Mouse (Mus musculus) stomach, embryonic 16.5 days (tissue): Measurements from ENCODE around the gene Pde8b. TPM values are rescaled to one million over a fixed set of nuclear protein-coding genes. Genes with fewer than 3 reads are reported as not detected.
A peak's percentile ranks its signal among the peaks of the same experiment; 100 is the strongest.

Experiments used
- ATAC-seq: fragments of 200-750 bp; cut with Nextera tagmentation; 2 replicates; pipeline ENCODE4 v1.8.0; 2017; ENCODE audit warnings: moderate number of reproducible peaks, moderate TSS enrichment; ENCODE audit not compliant: insufficient read depth, low FRiP score
- H3K27ac ChIP-seq: fragments of 300-500 bp; sonication (generic); 2 replicates; pipeline ENCODE4 v1.5.1; 2014; ENCODE audit warnings: low read length
- H3K27me3 ChIP-seq: fragments of 300-500 bp; sonication (generic); 2 replicates; pipeline ENCODE4 v1.6.1; 2014; ENCODE audit warnings: low read length, control low read depth, mixed read lengths; ENCODE audit not compliant: control insufficient read depth, insufficient read depth
- H3K36me3 ChIP-seq: fragments of 300-500 bp; sonication (generic); 2 replicates; pipeline ENCODE4 v1.6.1; 2014; ENCODE audit warnings: low read length; ENCODE audit not compliant: control insufficient read depth, insufficient read depth
- H3K4me1 ChIP-seq: fragments of 300-500 bp; sonication (generic); 2 replicates; pipeline ENCODE4 v1.6.1; 2014; ENCODE audit warnings: low read length, control low read depth, mixed read lengths; ENCODE audit not compliant: control insufficient read depth, insufficient read depth
- H3K4me2 ChIP-seq: fragments of 300-500 bp; sonication (generic); 2 replicates; pipeline ENCODE4 v1.6.1; 2014; ENCODE audit warnings: low read depth, low read length, mixed read lengths
- H3K4me3 ChIP-seq: fragments of 300-500 bp; sonication (generic); replicated peaks from 2 replicates; pipeline ENCODE4 v1.5.1; 2014; ENCODE audit warnings: mild to moderate bottlenecking, low read length
- H3K9ac ChIP-seq: fragments of 300-500 bp; sonication (generic); 2 replicates; pipeline ENCODE4 v1.6.1; 2014; ENCODE audit warnings: low read length
- H3K9me3 ChIP-seq: fragments of 300-500 bp; sonication (generic); replicated peaks from 2 replicates; pipeline ENCODE4 v1.6.1; 2016; ENCODE audit warnings: low read length, control low read depth; ENCODE audit not compliant: control insufficient read depth
- WGBS: fragments of 180-500 bp; shearing (Covaris S2); extraction: QIAGEN DNeasy Blood & Tissue Kit; methylation state at CpG from one replicate; pipeline ENCODE4 v1.1.7; 2014; 5-methylcytosine and 5-hydroxymethylcytosine counted together
- polyA plus RNA-seq: library from polyadenylated mRNA; unstranded; fragments of >200 nt; fragmentation: Nextera tagmentation; extraction: Ambion mirVana; gene quantifications from 2 replicates; pipeline ENCODE4 v1.2.1, GENCODE M21; 2015

Gene Pde8b
- polyA plus RNA-seq, 1 experiment from 2014 or later: 5.8 TPM

DNA sequence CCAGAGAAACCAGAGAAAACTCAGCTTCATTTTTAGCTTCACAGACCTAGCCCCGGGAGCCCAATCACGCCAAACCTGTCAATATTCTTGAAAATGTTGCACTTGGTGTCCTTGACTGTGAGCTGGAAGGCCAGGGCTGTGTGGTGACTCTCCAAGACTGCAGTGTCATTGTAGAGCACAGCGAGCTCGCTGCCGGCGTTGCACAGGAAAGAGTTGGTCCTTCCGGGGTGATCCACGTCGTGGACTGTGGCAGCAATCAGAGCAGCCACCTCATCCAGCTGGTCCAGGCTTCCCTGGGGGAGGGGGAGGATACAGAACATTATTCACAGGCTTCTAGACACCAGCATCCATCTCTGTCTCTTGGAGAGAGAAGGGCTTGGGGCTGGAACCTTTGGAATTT, 216.0 kb downstream of the Pde8b start:
- H3K4me1 ChIP-seq: no peaks in the 10 kb centered on the region
- H3K27me3 ChIP-seq: no peaks in the 10 kb centered on the region
- H3K4me3 ChIP-seq: no peak overlapping the region
- no peak for ATAC-seq
- H3K9ac ChIP-seq: no peak overlapping the region
- no peak overlapping the region for H3K4me2 ChIP-seq
- no peaks in the 10 kb centered on the region for H3K9me3 ChIP-seq
- no peak overlapping the region for H3K27ac ChIP-seq
- no peaks in the 10 kb centered on the region for H3K36me3 ChIP-seq
- WGBS: 58% methylated on average over 9 of the region's 9 CpGs

DNA sequence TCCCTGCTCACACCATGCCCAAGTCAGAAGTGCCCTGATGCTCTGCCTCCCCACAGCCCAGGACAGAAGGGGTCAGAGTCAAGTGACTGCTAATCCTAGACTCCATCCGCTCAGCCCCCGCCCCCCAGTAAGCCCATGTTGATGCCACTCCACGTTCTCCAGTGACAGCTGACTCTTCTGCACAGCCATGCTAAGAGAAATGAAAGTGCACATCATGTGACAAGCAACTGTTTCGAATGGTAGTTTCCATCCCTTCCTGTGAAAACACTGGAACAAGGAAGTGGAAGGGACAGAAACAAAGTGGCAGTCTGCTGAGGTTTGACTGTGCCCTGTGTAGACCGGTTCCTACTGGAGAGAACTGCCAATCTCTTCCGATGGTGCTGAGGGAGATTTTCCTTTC, 217.2 kb downstream of the Pde8b start:
- 76% methylated on average over 6 of the region's 6 CpGs for WGBS
- no peaks in the 10 kb centered on the region for H3K27me3 ChIP-seq
- H3K27ac ChIP-seq: no peak overlapping the region
- no peak for ATAC-seq
- H3K4me2 ChIP-seq: no peak overlapping the region
- no peaks in the 10 kb centered on the region for H3K9me3 ChIP-seq
- H3K36me3 ChIP-seq: 0 out of 2 replicates have a peak, but pooled peaks cover 5% of the 10 kb centered on the region
- H3K4me1 ChIP-seq: no peaks in the 10 kb centered on the region
- no peak overlapping the region for H3K9ac ChIP-seq
- H3K4me3 ChIP-seq: no peak overlapping the region

DNA sequence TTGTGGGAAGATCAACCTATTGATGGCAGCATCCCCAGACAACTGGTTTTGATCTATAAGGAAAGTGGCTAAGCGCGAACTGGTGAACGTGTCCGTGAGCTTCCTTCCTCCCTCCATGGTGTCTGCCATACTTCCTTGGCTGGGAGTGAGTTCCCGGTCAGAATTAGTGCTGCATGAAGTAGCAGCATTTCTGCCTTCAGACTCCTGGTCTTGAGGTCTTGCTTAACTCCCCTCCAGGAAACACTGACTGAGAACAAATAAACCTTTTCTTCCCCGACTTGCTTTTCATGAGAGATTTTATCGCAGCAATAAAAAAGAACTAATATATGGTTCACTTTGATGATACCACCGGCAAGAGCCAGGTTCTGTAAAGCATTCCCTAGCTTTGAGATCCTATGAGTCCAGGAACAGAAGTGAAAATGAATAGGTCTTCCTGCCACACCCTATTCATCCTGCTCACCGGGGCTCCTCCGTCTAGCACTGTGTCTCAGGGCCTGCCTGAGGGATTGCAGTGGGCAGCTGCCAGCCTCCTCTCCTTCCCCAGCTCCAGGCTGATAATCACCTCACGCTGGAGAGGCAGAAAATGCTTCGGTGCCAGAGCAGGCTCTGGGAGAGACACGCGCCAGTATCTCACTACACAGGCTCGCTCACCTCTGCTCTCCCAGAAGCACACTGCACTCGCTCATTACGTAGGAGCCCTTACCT, 217.9 kb downstream of the Pde8b start:
- Histone ChIP-seq H3K4me1 (no peaks in the 10 kb centered on the region), H3K4me2 (no peak overlapping the region), H3K9ac (no peak overlapping the region), H3K9me3 (no peaks in the 10 kb centered on the region), H3K4me3 (no peak overlapping the region), H3K36me3 (0 out of 2 replicates have a peak, but pooled peaks cover 5% of the 10 kb centered on the region), H3K27me3 (no peaks in the 10 kb centered on the region), H3K27ac (no peak overlapping the region)
- ATAC-seq: no peak
- 79% methylated on average over 17 of the region's 17 CpGs for WGBS

GRCm38 (mm10) chr13:95030828-95031227, 219.3 kb downstream of the Pde8b start:
- Histone ChIP-seq H3K27ac (no peak overlapping the region), H3K4me3 (no peak overlapping the region), H3K27me3 (no peaks in the 10 kb centered on the region), H3K4me1 (no peaks in the 10 kb centered on the region), H3K9me3 (no peaks in the 10 kb centered on the region), H3K4me2 (no peak overlapping the region), H3K36me3 (0 out of 2 replicates have a peak, but pooled peaks cover 5% of the 10 kb centered on the region), H3K9ac (no peak overlapping the region)
- no peak for ATAC-seq
- WGBS: 86% methylated on average over 6 of the region's 6 CpGs

DNA sequence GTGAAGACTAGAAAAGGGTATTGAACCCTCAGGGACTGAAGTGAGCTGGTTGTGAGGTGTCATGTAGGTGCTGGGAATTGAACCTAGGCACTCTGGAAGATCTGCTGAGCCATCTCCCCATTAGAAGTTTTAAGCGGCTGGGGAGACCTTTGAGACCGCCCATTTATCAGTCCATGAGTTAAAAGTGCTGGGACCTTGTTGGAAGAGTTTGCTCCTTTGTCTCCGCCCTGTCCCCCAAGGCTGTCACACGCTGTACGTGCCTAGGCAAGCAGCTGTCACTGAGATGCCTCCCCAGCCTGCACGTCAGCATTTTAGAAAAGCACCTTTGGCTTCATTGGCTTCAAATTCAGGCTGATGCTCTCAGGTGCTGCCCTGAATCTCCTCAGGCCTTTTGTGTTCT, 229.9 kb downstream of the Pde8b start:
- WGBS: 83% methylated on average over 6 of the region's 6 CpGs
- 0 out of 2 replicates have a peak, but pooled peaks cover 6% of the 10 kb centered on the region for H3K4me1 ChIP-seq
- no peak for ATAC-seq
- H3K27me3 ChIP-seq: no peaks in the 10 kb centered on the region
- H3K27ac ChIP-seq: no peak overlapping the region
- H3K9ac ChIP-seq: no peak overlapping the region
- no peaks in the 10 kb centered on the region for H3K36me3 ChIP-seq
- no peak overlapping the region for H3K4me3 ChIP-seq
- H3K9me3 ChIP-seq: no peaks in the 10 kb centered on the region
- H3K4me2 ChIP-seq: no peak overlapping the region

DNA sequence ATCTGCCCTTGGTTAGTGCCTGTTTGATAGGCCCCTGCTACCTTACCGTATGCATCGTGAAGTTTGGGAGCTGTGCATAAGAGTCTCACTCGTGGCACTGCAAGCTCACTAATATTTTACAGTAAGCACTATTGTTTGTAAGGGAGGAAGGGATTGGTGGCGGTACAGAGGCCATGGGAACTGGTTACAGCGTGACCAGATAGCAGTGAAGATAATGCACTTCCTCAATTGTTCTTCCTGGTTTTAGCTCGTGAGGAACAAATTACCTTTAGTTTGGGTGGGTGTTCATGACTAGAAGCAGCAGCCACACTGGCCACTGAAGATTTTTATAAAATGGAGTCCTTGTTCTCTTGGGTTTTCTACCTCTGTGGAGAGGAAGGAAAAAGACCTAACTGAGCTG, 230.8 kb downstream of the Pde8b start:
- no peaks in the 10 kb centered on the region for H3K9me3 ChIP-seq
- H3K27me3 ChIP-seq: no peaks in the 10 kb centered on the region
- ATAC-seq: no peak
- WGBS: 78% methylated on average over 6 of the region's 6 CpGs
- H3K4me1 ChIP-seq: 0 out of 2 replicates have a peak, but pooled peaks cover 6% of the 10 kb centered on the region
- no peak overlapping the region for H3K4me2 ChIP-seq
- no peak overlapping the region for H3K27ac ChIP-seq
- H3K4me3 ChIP-seq: no peak overlapping the region
- H3K9ac ChIP-seq: no peak overlapping the region
- no peaks in the 10 kb centered on the region for H3K36me3 ChIP-seq

GRCm38 (mm10) chr13:95017916-95018315, 232.2 kb downstream of the Pde8b start:
- Histone ChIP-seq H3K4me1 (0 out of 2 replicates have a peak, but pooled peaks cover 6% of the 10 kb centered on the region), H3K27ac (no peak overlapping the region), H3K36me3 (no peaks in the 10 kb centered on the region), H3K27me3 (no peaks in the 10 kb centered on the region), H3K4me3 (no peak overlapping the region), H3K9ac (no peak overlapping the region), H3K4me2 (no peak overlapping the region), H3K9me3 (no peaks in the 10 kb centered on the region)
- ATAC-seq: peak; percentile 78
- 2% methylated on average over 9 of the region's 9 CpGs for WGBS

- 87% methylated on average over 6 of the region's 6 CpGs for WGBS
Measured at GRCm38 (mm10) chr13:95017278-95017677, 232.9 kb downstream of the Pde8b start.

DNA sequence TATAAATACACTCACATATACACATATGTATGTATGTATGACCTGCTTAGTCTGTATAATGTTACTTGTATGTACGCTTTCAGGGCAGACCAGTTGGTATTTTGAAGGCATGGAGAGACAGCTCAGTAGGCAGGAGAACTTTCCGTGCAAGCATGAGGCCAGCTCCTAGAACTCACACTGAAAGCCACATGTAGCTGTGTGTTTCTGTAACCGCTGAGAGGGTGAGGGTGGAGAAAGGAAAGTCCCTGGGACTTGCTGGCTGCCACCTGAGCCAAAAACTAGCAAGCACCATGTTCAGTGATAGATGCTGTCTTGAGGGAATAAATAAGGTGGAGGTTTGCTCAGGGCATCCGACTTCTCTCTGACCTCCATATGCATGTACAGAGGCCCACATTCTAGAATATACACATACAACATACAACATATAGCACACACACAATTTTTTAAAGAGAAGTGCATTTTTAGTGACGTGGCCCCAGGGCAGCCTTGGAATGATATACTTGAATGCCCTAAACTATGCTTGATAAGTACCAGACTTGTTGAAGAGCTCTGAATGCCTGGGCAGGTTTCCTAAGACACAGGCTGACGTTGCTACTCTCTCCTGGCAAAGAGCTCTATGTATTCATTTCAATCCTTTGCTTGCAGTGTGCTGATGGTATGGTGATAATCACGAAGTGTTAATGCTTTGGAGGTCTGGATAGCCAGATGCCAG, 238.4 kb downstream of the Pde8b start:
- Histone ChIP-seq H3K27me3 (no peaks in the 10 kb centered on the region), H3K4me2 (no peak overlapping the region), H3K9me3 (no peaks in the 10 kb centered on the region), H3K36me3 (no peaks in the 10 kb centered on the region), H3K4me1 (no peaks in the 10 kb centered on the region), H3K4me3 (no peak overlapping the region), H3K9ac (no peak overlapping the region), H3K27ac (no peak overlapping the region)
- no peak for ATAC-seq
- WGBS: 88% methylated on average over 7 of the region's 7 CpGs

More at GRCm38 (mm10) chr13:95017278-95017677, 232.9 kb downstream of the Pde8b start:
- H3K4me3 ChIP-seq: no peak overlapping the region
- H3K4me1 ChIP-seq: 0 out of 2 replicates have a peak, but pooled peaks cover 6% of the 10 kb centered on the region
- no peaks in the 10 kb centered on the region for H3K9me3 ChIP-seq
- no peak overlapping the region for H3K9ac ChIP-seq
- H3K4me2 ChIP-seq: no peak overlapping the region
- no peaks in the 10 kb centered on the region for H3K36me3 ChIP-seq
- no peak overlapping the region for H3K27ac ChIP-seq
- no peaks in the 10 kb centered on the region for H3K27me3 ChIP-seq
- no peak for ATAC-seq
